Mouse (Mus musculus) induced T-regulatory cell, adult 2 months (primary cell): ENCODE measurements around the gene Cmtm6.

Experiments used
- DNase-seq: peaks from one replicate; pipeline ENCODE4 v3.0.0-alpha.2; 2012; ENCODE audit warnings: low read depth

Gene Cmtm6

GRCm38 (mm10) chr9:114770224-114770623 is 39.3 kb downstream of the Cmtm6 start:
- DNase-seq, result peak; percentile 75

- no peak for DNase-seq
Measured at GRCm38 (mm10) chr9:114771565-114771964, 40.6 kb downstream of the Cmtm6 start.

GRCm38 (mm10) chr9:114774629-114775028 is 43.7 kb downstream of the Cmtm6 start:
- no peak for DNase-seq

GRCm38 (mm10) chr9:114775272-114775671 is 44.4 kb downstream of the Cmtm6 start:
- DNase-seq, result peak; percentile 47

- DNase-seq, result no peak
Measured at GRCm38 (mm10) chr9:114776361-114776760, 45.4 kb downstream of the Cmtm6 start.

- peak; percentile 43 for DNase-seq
Measured at GRCm38 (mm10) chr9:114777178-114778046, 46.5 kb downstream of the Cmtm6 start.

GRCm38 (mm10) chr9:114778047-114778390 is 47.1 kb downstream of the Cmtm6 start:
- DNase-seq, result peak; percentile 86

GRCm38 (mm10) chr9:114778877-114779276 is 48.0 kb downstream of the Cmtm6 start:
- DNase-seq, result peak; percentile 44

GRCm38 (mm10) chr9:114779984-114780745 is 49.2 kb downstream of the Cmtm6 start:
- peak; percentile 72 for DNase-seq

- DNase-seq, result peak; percentile 70
Measured at GRCm38 (mm10) chr9:114780746-114781525, 50.0 kb downstream of the Cmtm6 start.

GRCm38 (mm10) chr9:114781526-114782212 is 50.8 kb downstream of the Cmtm6 start, which contains the start of gene Cmtm7:
Cmtm7 (minus strand) TSS chr9:114781856.
- DNase-seq, result peak; percentile 86

GRCm38 (mm10) chr9:114785432-114786125 is 54.7 kb downstream of the Cmtm6 start:
- DNase-seq, result no peak

GRCm38 (mm10) chr9:114787134-114787533 is 56.2 kb downstream of the Cmtm6 start:
- DNase-seq, result no peak

- DNase-seq, result peak; percentile 82
Measured at GRCm38 (mm10) chr9:114787716-114788115, 56.8 kb downstream of the Cmtm6 start.

- peak; percentile 63 for DNase-seq
Measured at GRCm38 (mm10) chr9:114788697-114789096, 57.8 kb downstream of the Cmtm6 start.

- DNase-seq, result no peak
Measured at GRCm38 (mm10) chr9:114789557-114789956, 58.6 kb downstream of the Cmtm6 start.

GRCm38 (mm10) chr9:114789989-114790388 is 59.1 kb downstream of the Cmtm6 start:
- no peak for DNase-seq

GRCm38 (mm10) chr9:114793764-114794295 is 62.9 kb downstream of the Cmtm6 start:
- DNase-seq, result no peak

- peak; percentile 68 for DNase-seq
Measured at GRCm38 (mm10) chr9:114794491-114794890, 63.6 kb downstream of the Cmtm6 start.

GRCm38 (mm10) chr9:114796473-114797050 is 65.6 kb downstream of the Cmtm6 start:
- DNase-seq, result no peak
